Mouse (Mus musculus): ENCODE data around the gene Abt1.

GRCm38 (mm10) chr13:23459264-23459846 is 35.7 kb upstream of the Abt1 start:
- no peak for TF ChIP-seq CTCF (IDR thresholded peaks at IDR 0.05; ENCODE audit: insufficient read depth, low read length)
- no peak for TF ChIP-seq POLR2A (IDR thresholded peaks at IDR 0.05; ENCODE audit: borderline replicate concordance, extremely low read depth, low read depth, low read length)

All from lung, adult 2 months (tissue).